Comparison of ENCODE assay signal across 19 mouse cellular contexts in the genomic region with DNA sequence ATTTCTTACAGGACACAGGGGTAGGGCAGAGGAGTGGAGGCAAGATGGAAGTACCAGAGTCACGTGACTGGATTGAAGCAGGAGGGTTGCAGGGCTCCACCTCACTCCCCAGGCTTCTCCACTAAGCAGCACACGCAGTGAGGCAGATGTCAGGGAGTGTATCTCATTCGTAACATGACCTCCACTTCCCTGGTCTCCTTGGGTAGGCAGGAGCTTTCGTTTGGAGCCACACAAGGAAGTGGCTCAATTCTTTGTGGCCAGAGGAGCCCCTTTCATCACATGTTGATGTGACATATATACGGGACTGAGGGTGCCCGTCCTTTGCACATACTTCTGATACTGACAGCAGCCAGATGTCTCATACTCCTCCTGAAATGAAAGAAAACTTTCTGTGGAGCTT. TPM values are rescaled to one million over a fixed set of nuclear protein-coding genes. Genes with fewer than 3 reads are reported as not detected.
A peak's percentile ranks its signal among the peaks of the same experiment; 100 is the strongest.
DNase-seq lines count a peak whose midpoint lies in the region; ATAC-seq and TF ChIP-seq lines count a peak whose summit lies in the region.
"Had no signal": no experiment of that assay in that cellular context is flagged by ENCODE, and none has a peak within 500 bp of the region (broad histone marks: within the 10 kb centered on the region; RNA-seq: fewer than 3 reads in every experiment).

No protein-coding gene starts in this region.

- H3K4me2 ChIP-seq in lung, postnatal 0 days (replicated peaks; ENCODE audit: low read depth, low read length), result no peak overlapping the region
- H3K4me2 ChIP-seq: forebrain, embryonic 13.5 days; heart, embryonic 12.5 days; hindbrain, embryonic 15.5 days had no signal

- H3K27me3 ChIP-seq in heart, adult 2 months (ENCODE audit: control insufficient read depth, insufficient read depth, low read length), result no peaks in the 10 kb centered on the region
- H3K27me3 ChIP-seq in megakaryocyte, embryonic 14.5 days (replicated peaks), result no peaks in the 10 kb centered on the region
- H3K27me3 ChIP-seq in lung, postnatal 0 days (replicated peaks; ENCODE audit: insufficient read depth, low read length), result no peaks in the 10 kb centered on the region
- H3K27me3 ChIP-seq: forebrain, embryonic 13.5 days; heart, embryonic 12.5 days; hindbrain, embryonic 15.5 days had no signal

- DNase-seq in heart, adult 11 months, result peak; percentile 74
- DNase-seq in heart, adult 2 months, result no peak
- DNase-seq in lung, postnatal 0 days (ENCODE audit: low spot score), result no peak
- no peak for DNase-seq in gastrocnemius, adult 8-10 months (ENCODE audit: low spot score in 2 of 2)
- DNase-seq in lung, postnatal 10 days, result no peak
- DNase-seq: adrenal gland, adult 8-10 months; adrenal gland, postnatal 36 days; cerebellum, adult 11 months; cerebellum, adult 8-10 months; cerebellum, postnatal 25 days; forebrain, postnatal 0 days; gastrocnemius, postnatal 36 days had no signal

- H3K9ac ChIP-seq in heart, adult 2 months (ENCODE audit: low read depth, low read length), result no peak overlapping the region
- no peak overlapping the region for H3K9ac ChIP-seq in lung, postnatal 0 days (replicated peaks; ENCODE audit: low read depth)
- H3K9ac ChIP-seq: forebrain, embryonic 13.5 days; forebrain, postnatal 0 days; heart, embryonic 12.5 days; hindbrain, embryonic 15.5 days had no signal

- no peak overlapping the region for H3K27ac ChIP-seq in heart, adult 2 months
- H3K27ac ChIP-seq in lung, postnatal 0 days (ENCODE audit: low read length), result no peak overlapping the region
- H3K27ac ChIP-seq: embryonic facial prominence, embryonic 10.5 days; forebrain, embryonic 13.5 days; hindbrain, embryonic 15.5 days had no signal

- H3K4me1 ChIP-seq in heart, adult 2 months (ENCODE audit: control insufficient read depth, insufficient read depth, low read length), result no peaks in the 10 kb centered on the region
- peaks cover 41% of the 10 kb centered on the region for H3K4me1 ChIP-seq in megakaryocyte, embryonic 14.5 days
- no peaks in the 10 kb centered on the region for H3K4me1 ChIP-seq in lung, postnatal 0 days (ENCODE audit: insufficient read depth, low read depth, low read length)
- H3K4me1 ChIP-seq: embryonic facial prominence, embryonic 10.5 days; heart, embryonic 12.5 days; hindbrain, embryonic 15.5 days had no signal

- TF ChIP-seq CTCF in heart, adult 2 months (IDR thresholded peaks at IDR 0.05), result no peak
- no peak for TF ChIP-seq CTCF in lung, postnatal 0 days (IDR thresholded peaks at IDR 0.05)

- H3K9me3 ChIP-seq in megakaryocyte, embryonic 14.5 days, result no peaks in the 10 kb centered on the region
- no peaks in the 10 kb centered on the region for H3K9me3 ChIP-seq in lung, postnatal 0 days (ENCODE audit: low read length)
- H3K9me3 ChIP-seq: embryonic facial prominence, embryonic 10.5 days; forebrain, embryonic 13.5 days; heart, embryonic 12.5 days; hindbrain, embryonic 15.5 days had no signal

- TF ChIP-seq POLR2A in heart, adult 2 months (IDR thresholded peaks at IDR 0.05; ENCODE audit: insufficient read depth, low read depth, low read length), result no peak

- no peaks in the 10 kb centered on the region for H3K79me2 ChIP-seq in heart, adult 2 months (replicated peaks; ENCODE audit: control insufficient read depth, insufficient read depth, low read length)

- TF ChIP-seq EP300 in heart, adult 2 months (IDR thresholded peaks at IDR 0.05; ENCODE audit: insufficient read depth, low read depth, low read length), result no peak
- TF ChIP-seq EP300 in lung, postnatal 0 days (IDR thresholded peaks at IDR 0.05), result no peak

- ATAC-seq in common myeloid progenitor, adult 5-6 weeks (replicated peaks; ENCODE audit: low read depth, poor library complexity, severe bottlenecking), result peak; percentile 50
- no peak for ATAC-seq in lung, postnatal 0 days
- ATAC-seq: forebrain, embryonic 13.5 days; forebrain, postnatal 0 days; intestine, postnatal 0 days had no signal

- H3K4me3 ChIP-seq in heart, adult 2 months, result no peak overlapping the region
- H3K4me3 ChIP-seq in megakaryocyte, embryonic 14.5 days (replicated peaks), result peak overlapping the region; percentile 42
- H3K4me3 ChIP-seq in lung, postnatal 0 days (ENCODE audit: low read depth, low read length), result no peak overlapping the region
- H3K4me3 ChIP-seq: embryonic facial prominence, embryonic 10.5 days; forebrain, embryonic 13.5 days; heart, embryonic 12.5 days; hindbrain, embryonic 15.5 days had no signal

- intact Hi-C loops in heart, adult 2 months (cut with DNase I), result no loop called here

- 65% methylated on average over 6 of the region's 6 CpGs for WGBS in heart, adult 2 months
- 58% methylated on average over 6 of the region's 6 CpGs for WGBS in lung, postnatal 0 days

- peaks cover 2% of the 10 kb centered on the region; the same call in 1 of the 2 replicates for H3K36me3 ChIP-seq in heart, adult 2 months (ENCODE audit: control insufficient read depth, insufficient read depth, low read length)
- H3K36me3 ChIP-seq in megakaryocyte, embryonic 14.5 days (replicated peaks; ENCODE audit: low read length), result peaks cover 88% of the 10 kb centered on the region
- peaks cover 40% of the 10 kb centered on the region for H3K36me3 ChIP-seq in lung, postnatal 0 days (ENCODE audit: insufficient read depth, low read length)
- H3K36me3 ChIP-seq: hindbrain, embryonic 15.5 days had no signal

RNA-seq across cellular contexts. Expression of gene Stat1, which starts 10.6 kb away (rescaled TPM):
- 10 to 100 TPM; 27.7 to 30.6 TPM for total RNA-seq in heart, adult 2 months (2021)
- 24.1 and 29.8 TPM in 2 replicates for polyA plus RNA-seq in heart, adult 2 months (2012; rRNA removed)
- 56.1 and 61.3 TPM in 2 replicates for total RNA-seq in common myeloid progenitor, adult 5-6 weeks (2017)
- 2.7 and 10.3 TPM in 2 replicates for polyA plus RNA-seq in megakaryocyte, embryonic 14.5 days (2012; ENCODE audit: insufficient read depth, low replicate concordance)
- 36.3 and 39.3 TPM in 2 replicates for polyA plus RNA-seq in lung, postnatal 0 days (2015; fragmentation: Nextera tagmentation; extraction: Ambion mirVana)
- 10 to 100 TPM; 10.5 to 13.0 (median 11.3) TPM for total RNA-seq in gastrocnemius, adult 8-10 months (2022)
